Mouse (Mus musculus) E14TG2a.4 (cell line): ENCODE measurements at regions not wholly inside any gene's neighbourhood (a gene's known extent, or its start where the extent isn't known, plus 50 kb on each side); places are given as distances from the start of the nearest gene placed in this dataset.

Experiments
- H3K27me3 ChIP-seq: 2 replicates; pipeline ENCODE4 v1.6.1; 2014; ENCODE audit warnings: low read length, control low read depth; ENCODE audit not compliant: insufficient read depth
- H3K36me3 ChIP-seq: 2 replicates; pipeline ENCODE4 v1.6.1; 2014; ENCODE audit warnings: low read length, control low read depth; ENCODE audit not compliant: insufficient read depth
- H3K4me1 ChIP-seq: replicated peaks from 2 replicates; pipeline ENCODE4 v1.6.1; 2014; ENCODE audit warnings: low read depth, low read length, control low read depth
- H3K4me3 ChIP-seq: replicated peaks from 2 replicates; pipeline ENCODE4 v1.5.1; 2014; ENCODE audit warnings: mild to moderate bottlenecking, low read length
- H3K9me3 ChIP-seq: 2 replicates; pipeline ENCODE4 v1.6.1; 2014; ENCODE audit warnings: low read length, control low read depth
- CTCF ChIP-seq: conservative IDR thresholded peaks from 2 replicates; pipeline ENCODE4 v1.5.1; 2014; ENCODE audit warnings: low read length
- NANOG ChIP-seq: IDR thresholded peaks from 2 replicates; pipeline ENCODE4 v1.6.1; 2014; ENCODE audit warnings: borderline replicate concordance, low read length, mixed read lengths
- POU5F1 ChIP-seq: IDR thresholded peaks from 2 replicates; pipeline ENCODE4 v1.6.1; 2014; ENCODE audit warnings: low read length, borderline replicate concordance

DNA sequence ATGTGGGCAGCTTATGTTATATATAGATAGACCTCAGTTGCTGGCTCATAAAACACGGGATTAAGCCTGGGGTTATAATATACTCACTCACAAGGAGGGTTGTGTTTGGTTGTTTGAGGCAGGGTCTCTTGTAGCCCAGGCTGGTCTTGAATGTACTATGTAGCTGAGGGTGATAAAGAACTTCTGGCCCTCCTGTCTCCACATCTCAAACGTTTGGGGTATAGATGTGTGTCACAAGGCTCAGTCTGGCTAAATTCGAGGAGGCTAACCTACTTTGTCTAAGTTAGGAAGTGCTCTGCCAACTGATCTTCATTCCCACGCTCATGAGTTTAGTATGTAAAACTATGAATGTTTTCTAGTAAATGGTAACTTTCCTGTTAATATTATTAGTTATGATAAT, 136.7 kb upstream of the Wdfy3 start:
- H3K4me1 ChIP-seq = no peaks in the 10 kb centered on the region
- no peak for TF ChIP-seq CTCF
- TF ChIP-seq POU5F1 = no peak
- TF ChIP-seq NANOG = no peak
- peaks cover 10% of the 10 kb centered on the region; the same call in 1 of the 2 replicates for H3K27me3 ChIP-seq
- H3K9me3 ChIP-seq = no peaks in the 10 kb centered on the region
- no peak overlapping the region for H3K4me3 ChIP-seq
- no peaks in the 10 kb centered on the region for H3K36me3 ChIP-seq

DNA sequence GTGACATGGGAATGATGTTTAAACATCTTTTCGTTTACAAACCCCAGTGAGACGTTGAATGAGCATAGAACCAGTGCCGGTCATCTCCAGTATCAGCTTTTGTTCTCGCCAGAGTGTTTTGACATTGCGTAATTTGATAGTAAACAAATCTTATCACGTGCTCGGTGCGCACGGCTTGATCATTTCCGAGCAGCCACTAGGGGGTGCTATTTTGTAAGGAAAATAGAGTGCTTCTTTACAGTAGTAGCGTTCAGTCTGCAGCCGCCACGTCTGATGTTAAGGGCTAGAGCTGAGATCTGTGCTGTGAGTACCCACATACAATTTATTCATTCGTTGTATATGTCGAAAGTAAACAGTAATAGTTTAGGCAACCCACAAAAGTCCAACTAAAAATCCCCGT, 137.2 kb upstream of the Wdfy3 start:
- Histone ChIP-seq H3K9me3 (no peaks in the 10 kb centered on the region), H3K4me1 (no peaks in the 10 kb centered on the region), H3K4me3 (no peak overlapping the region), H3K36me3 (no peaks in the 10 kb centered on the region), H3K27me3 (peaks cover 10% of the 10 kb centered on the region; the same call in 1 of the 2 replicates)
- TF ChIP-seq CTCF = peak; percentile 55
- no peak for TF ChIP-seq POU5F1
- TF ChIP-seq NANOG = no peak

DNA sequence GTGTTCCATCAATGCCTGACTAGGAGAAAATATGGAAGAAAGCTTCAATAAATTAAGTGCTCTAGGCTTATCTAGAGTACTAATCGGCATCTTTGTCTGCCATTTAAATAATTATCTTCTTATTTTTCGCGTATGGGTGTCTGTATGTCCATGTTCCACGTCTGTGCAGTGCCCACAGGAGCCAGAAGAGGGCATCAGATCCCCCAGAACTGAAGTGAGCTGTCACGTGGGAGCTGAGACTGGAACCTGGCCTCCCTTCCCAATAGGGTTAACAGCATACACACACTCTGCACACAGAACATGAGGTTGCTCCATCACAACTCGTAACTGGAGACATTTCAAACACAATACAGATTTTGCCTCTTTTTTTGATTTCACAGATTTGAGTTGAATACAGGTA, 143.4 kb upstream of the Wdfy3 start:
- Histone ChIP-seq H3K4me1 (peaks cover 6% of the 10 kb centered on the region; the same call in 1 of the 2 replicates), H3K27me3 (peaks cover 7% of the 10 kb centered on the region; the same call in 1 of the 2 replicates), H3K4me3 (no peak overlapping the region), H3K36me3 (no peaks in the 10 kb centered on the region), H3K9me3 (no peaks in the 10 kb centered on the region)
- TF ChIP-seq CTCF (peak; percentile 91), NANOG (no peak)

DNA sequence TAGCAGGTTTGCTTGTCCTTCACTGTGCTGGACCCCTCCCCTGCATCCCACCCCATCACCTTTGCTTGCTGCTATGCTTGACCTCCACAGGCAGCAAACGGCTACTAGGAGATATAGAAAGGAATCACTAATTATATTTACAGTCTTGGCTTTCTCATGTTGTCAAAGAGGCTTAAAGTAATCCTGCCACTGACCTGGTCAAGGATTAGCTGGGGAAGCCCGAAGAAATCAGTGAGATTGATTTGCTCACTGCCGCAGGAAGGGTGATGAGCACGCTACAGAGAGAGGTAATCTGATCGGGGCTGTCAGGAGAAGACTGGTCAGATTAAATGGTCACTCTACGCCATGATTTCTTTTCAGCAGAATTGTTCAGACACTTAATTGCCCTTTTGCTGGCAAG, 157.4 kb upstream of the Wdfy3 start:
- Histone ChIP-seq H3K27me3 (no peaks in the 10 kb centered on the region), H3K4me3 (no peak overlapping the region), H3K4me1 (no peaks in the 10 kb centered on the region), H3K9me3 (peaks cover 3% of the 10 kb centered on the region), H3K36me3 (no peaks in the 10 kb centered on the region)
- no peak for TF ChIP-seq CTCF
- TF ChIP-seq POU5F1 = no peak
- no peak for TF ChIP-seq NANOG

DNA sequence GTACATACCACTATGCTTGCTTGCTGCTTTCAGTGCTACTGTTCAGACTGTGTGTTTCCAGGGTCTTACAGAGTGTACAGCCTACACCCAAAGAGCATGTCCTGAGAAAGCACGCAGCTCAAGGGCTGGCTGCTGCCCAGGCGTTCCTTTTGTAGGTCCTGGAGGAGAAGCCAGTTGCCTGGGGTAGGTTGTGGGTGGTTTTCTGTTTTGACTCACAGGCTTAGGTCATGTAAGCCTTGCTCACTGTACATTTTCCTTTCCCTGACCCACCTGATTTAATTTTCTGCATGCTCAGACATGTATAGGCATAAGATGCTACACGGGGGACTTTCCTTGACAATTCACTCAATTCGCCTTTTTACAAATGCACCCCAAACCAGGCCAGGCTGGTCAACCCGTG, 172.9 kb upstream of the Wdfy3 start:
- no peaks in the 10 kb centered on the region for H3K27me3 ChIP-seq
- H3K4me1 ChIP-seq = no peaks in the 10 kb centered on the region
- H3K9me3 ChIP-seq = peaks cover 11% of the 10 kb centered on the region
- H3K36me3 ChIP-seq = no peaks in the 10 kb centered on the region
- no peak overlapping the region for H3K4me3 ChIP-seq
- no peak for TF ChIP-seq NANOG
- no peak for TF ChIP-seq CTCF
- no peak for TF ChIP-seq POU5F1

DNA sequence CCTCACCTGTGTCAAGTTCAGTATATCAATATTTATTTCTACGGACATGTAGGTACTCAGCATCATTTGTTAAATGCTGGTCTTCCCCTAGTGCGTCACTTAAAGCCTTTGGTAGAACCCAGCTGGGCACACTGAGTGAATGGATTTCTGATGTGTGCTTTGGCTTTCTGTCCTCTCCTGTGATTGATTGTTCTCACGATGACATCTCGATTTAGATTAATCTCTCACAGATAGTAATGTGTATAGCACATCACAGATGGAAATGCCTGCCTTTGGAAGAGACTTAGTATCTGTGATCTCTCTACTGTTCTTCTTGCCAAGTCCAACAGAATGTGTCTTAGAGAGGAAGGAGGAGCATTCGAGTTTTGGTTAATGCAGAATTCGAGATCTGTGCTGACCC, 175.0 kb upstream of the Wdfy3 start:
- no peak overlapping the region for H3K4me3 ChIP-seq
- no peaks in the 10 kb centered on the region for H3K36me3 ChIP-seq
- H3K4me1 ChIP-seq = no peaks in the 10 kb centered on the region
- TF ChIP-seq POU5F1 (no peak), NANOG (no peak), CTCF (no peak)
- H3K9me3 ChIP-seq = peaks cover 11% of the 10 kb centered on the region
- no peaks in the 10 kb centered on the region for H3K27me3 ChIP-seq

DNA sequence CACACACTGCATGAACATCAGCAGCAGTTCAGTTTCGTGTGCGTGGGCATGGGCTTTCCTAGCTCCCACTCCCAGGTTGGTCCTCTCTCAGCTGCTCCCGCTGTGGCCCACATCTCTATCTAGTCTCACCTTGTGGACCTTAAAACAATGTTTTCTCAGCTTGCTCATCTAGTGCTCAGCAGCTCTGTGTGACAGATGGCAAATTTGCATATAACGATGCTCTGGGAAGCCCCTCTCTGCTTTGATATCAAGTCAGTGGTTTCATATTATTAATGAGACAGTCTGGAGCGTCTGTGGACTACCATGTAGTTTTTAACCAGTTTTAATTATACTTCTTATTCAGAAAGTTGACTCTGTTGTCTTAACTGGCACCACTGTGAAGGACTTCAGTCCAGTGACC, 179.0 kb upstream of the Wdfy3 start:
- no peaks in the 10 kb centered on the region for H3K4me1 ChIP-seq
- no peaks in the 10 kb centered on the region for H3K9me3 ChIP-seq
- no peaks in the 10 kb centered on the region for H3K36me3 ChIP-seq
- no peak overlapping the region for H3K4me3 ChIP-seq
- H3K27me3 ChIP-seq = no peaks in the 10 kb centered on the region
- no peak for TF ChIP-seq CTCF
- no peak for TF ChIP-seq NANOG
- no peak for TF ChIP-seq POU5F1

DNA sequence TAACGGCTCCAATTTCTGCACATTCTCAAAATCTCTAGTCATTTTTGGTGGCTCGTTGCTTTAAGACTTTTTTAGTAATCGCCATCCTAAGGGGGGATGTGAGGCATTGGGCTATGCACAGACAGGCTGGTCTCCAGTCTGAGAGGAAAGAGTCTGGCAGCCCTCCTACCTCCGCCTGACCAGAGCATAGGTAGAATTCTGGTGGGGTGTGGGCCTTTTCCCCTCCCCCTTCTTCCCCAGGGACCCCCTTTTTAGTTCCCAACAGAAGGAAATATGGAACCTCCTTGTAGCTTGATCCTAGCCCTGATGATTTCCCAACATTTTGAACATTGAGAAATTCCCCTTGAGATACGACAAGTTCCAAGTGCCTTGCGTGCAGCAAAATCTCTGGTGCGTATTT, 181.4 kb upstream of the Wdfy3 start:
- H3K4me1 ChIP-seq = no peaks in the 10 kb centered on the region
- H3K9me3 ChIP-seq = no peaks in the 10 kb centered on the region
- no peaks in the 10 kb centered on the region for H3K27me3 ChIP-seq
- no peak overlapping the region for H3K4me3 ChIP-seq
- H3K36me3 ChIP-seq = no peaks in the 10 kb centered on the region
- TF ChIP-seq NANOG (no peak), POU5F1 (no peak), CTCF (no peak)

DNA sequence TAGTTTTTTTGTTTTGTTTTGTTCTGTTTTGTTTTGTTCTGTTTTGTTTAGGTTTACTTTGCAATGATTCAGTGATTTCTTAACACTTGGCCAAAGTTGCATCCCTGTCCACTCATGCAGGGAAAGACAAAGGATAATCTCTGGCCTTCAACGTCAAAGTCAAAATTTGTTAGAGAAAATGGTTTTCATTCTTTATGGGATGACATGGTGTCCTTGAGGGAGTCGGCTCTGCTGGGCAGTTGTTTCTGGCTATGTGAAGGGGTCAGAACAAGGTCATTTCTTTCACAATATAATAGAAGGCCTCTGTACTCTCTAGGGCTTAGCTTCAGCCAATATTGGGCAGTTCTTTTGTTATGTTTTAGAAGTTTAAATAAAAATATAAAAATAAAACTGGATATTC, 184.1 kb upstream of the Wdfy3 start:
- Histone ChIP-seq H3K9me3 (no peaks in the 10 kb centered on the region), H3K4me1 (no peaks in the 10 kb centered on the region), H3K4me3 (no peak overlapping the region), H3K36me3 (no peaks in the 10 kb centered on the region), H3K27me3 (no peaks in the 10 kb centered on the region)
- TF ChIP-seq CTCF (no peak), NANOG (no peak), POU5F1 (no peak)
